Mouse (Mus musculus) thymus, postnatal 10 days (tissue): ENCODE data around the gene Tab1.

Experiments
- DNase-seq, 2 experiments: peaks; one replicate each; pipeline ENCODE4 v3.0.0; 2021; ENCODE audit warnings: low spot score in 2 of 2

The Tab1 gene

DNA sequence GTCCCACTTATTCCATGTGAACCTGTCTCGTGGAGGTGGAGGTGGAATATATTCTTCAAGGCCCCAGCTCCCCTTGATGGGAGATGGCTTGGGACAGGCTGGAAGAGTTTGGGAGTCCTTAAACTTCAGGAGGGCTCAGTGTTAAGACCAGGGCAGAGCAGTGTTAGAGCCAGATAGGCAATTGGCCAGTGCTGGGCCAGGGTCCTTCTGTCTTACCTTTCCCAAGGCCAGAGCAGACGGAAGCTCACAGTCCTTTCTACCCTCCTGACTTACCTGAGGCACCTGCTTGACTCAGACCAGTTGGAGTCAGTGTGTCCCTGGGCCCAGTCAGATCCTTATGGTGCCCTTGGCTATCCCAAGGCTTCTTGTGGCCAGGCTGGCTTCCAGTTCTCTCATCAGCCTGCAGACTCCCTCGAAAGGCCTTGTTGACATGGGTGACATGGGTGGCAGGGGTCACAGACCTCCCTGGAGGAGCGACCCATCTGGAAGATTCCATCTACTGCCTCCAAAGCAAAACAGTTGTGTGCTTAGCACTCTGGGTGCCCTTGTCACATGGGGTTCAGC, 29.6 kb downstream of the Tab1 start:
- DNase-seq = no peak

- DNase-seq = no peak
Measured at GRCm38 (mm10) chr15:80163274-80163673, 30.3 kb downstream of the Tab1 start.

GRCm38 (mm10) chr15:80163716-80164115, 30.8 kb downstream of the Tab1 start:
- no peak for DNase-seq

GRCm38 (mm10) chr15:80165396-80165795, 32.5 kb downstream of the Tab1 start:
- no peak for DNase-seq

GRCm38 (mm10) chr15:80169484-80169883, 36.6 kb downstream of the Tab1 start:
- DNase-seq = no peak

DNA sequence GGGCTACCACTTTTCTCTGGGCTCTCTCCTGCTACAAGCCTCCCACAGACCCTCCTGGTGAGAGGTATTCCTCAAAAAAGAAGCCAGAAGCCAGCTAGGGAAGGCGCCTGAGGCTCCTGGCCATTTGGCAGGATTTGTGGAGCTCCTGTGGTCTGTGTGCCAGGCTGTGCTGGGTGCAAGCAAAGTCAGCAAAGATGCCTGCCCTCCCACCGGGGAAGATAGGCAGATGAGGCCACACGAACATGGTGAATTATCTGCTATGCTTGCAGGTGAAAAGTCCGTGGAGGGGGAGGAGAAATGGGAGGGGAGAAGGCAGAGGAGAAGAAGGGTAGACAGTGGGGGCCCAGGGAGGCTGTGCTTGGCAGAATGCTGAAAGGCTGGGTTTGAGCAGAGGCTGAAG, 37.4 kb downstream of the Tab1 start:
- DNase-seq = no peak

DNA sequence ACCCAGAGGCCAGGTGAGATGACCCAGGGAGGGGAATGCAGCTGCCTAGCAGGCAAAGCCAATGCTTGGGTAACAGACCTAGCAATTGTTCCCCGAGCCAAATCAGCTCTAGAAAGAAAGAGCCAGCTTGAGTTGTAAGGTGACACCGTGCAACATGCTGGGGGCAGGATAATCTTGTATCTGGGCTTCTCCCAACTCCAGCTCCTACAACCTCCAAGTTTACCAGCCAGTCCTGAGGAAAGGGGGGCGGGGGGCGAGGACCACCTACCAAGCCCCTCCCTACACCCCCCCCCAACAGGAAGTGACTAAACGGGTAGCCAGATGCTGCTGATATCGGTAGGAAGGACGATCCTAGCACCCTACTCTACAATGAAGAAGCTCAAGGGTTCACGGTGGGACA, 38.4 kb downstream of the Tab1 start:
- no peak for DNase-seq

DNA sequence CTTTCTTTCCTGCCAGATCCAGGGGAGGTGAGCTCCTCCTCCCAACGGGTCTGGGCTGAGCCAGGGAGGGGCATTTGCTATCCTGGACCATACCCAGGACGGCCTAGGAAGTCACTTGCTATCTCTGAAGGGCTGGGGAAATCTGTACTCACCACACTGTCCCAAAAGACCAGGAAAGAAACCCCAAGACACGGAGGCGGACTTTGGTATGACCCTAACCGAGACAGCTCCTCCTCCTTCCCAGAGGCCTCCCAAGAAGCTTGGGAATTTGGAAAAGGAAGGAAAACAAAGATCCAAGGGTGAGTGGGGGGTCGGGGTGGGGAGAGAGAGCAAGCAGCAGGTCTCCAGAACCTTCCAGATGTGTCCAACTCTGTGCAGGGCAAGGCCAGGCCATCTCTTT, 38.9 kb downstream of the Tab1 start:
- DNase-seq = no peak

GRCm38 (mm10) chr15:80173001-80173771, 40.3 kb downstream of the Tab1 start, which contains the start of gene Mgat3:
TSS of gene Mgat3 (plus strand) at chr15:80173721.
- no peak for DNase-seq

GRCm38 (mm10) chr15:80173781-80174597, 41.1 kb downstream of the Tab1 start:
- DNase-seq = no peak

GRCm38 (mm10) chr15:80174598-80174875, 41.6 kb downstream of the Tab1 start:
- no peak for DNase-seq

DNA sequence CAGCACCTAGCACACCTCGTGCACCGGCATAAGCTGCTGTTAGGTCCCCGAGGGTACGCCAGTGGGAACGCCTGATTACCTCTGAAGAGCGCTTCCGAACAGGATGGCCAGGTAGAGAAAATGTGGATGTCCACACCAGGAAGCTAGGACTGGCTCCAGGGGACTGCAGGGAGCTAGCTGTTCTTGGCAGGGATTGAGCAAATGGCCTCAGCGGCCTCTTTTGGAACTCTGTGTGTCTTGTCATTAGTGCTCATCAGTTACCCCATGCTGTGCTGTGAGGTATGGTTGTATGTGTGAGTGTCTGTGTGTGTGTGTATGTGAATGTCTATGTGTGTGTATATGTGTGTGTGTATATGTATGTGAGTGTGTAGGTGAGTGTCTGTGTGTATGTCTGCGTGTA, 42.4 kb downstream of the Tab1 start:
- no peak for DNase-seq

DNA sequence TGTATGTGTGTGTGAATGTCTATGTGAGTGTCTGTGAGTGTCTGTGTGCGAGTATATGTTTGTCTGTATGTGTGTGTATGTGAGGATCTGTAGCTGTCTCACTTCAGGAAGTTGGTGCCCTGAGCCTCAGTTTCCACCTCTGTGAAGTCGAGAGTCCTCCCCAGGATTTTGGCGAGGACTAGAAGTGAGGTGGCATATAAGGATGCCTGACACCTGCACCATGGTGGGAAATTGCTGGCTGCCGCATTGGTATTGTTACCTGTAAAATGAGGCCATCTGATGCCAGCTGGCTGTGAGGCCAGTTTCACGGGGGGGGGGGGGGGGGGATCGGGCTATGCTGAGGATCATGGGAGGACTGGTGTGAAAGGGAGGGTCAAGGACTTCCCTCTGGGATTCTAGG, 42.8 kb downstream of the Tab1 start:
- DNase-seq = no peak

- DNase-seq = no peak
Measured at GRCm38 (mm10) chr15:80181561-80181960, 48.6 kb downstream of the Tab1 start.

GRCm38 (mm10) chr15:80182072-80182700, 49.3 kb downstream of the Tab1 start:
- no peak for DNase-seq

GRCm38 (mm10) chr15:80188927-80189326, 56.0 kb downstream of the Tab1 start:
- DNase-seq = no peak

GRCm38 (mm10) chr15:80190075-80190474, 57.1 kb downstream of the Tab1 start:
- DNase-seq = no peak

- DNase-seq = no peak
Measured at GRCm38 (mm10) chr15:80191585-80192245, 58.8 kb downstream of the Tab1 start.

- DNase-seq = peak; percentile 29 to 35
Measured at GRCm38 (mm10) chr15:80192246-80192585, 59.3 kb downstream of the Tab1 start.

DNA sequence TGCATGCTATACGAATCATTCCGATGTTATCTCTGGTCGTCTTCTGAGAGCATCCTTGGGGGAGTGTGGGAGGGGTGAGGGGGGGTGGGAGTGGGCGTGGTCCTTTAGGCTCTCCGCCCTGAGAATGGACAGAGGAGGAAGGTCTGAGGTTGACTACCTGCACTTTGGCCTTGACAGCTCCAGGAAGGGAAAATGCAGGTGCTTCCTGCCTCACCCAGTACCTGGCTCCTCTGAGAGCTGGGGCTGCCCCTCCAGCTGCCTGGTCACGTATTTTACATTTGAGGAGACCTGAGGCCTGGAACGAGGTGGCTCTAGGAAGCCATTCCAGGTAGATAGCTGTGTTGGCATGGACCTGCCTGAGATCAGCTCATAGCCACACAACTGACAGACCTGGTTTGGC, 59.9 kb downstream of the Tab1 start:
- no peak for DNase-seq

GRCm38 (mm10) chr15:80199556-80199955, 66.6 kb downstream of the Tab1 start:
- DNase-seq = no peak
